Mouse (Mus musculus) frontal cortex, postnatal 10 days (tissue): ENCODE measurements around the gene Vmn2r62.
"Not testable (repeated sequence)": the region's sequence is repeated elsewhere in the genome, so short reads cannot be mapped to it uniquely, and the experiment has no call there.

Experiments used
- DNase-seq, 2 experiments: peaks; one replicate each; pipeline ENCODE4 v3.0.0; 2022; ENCODE audit warnings: low spot score in 2 of 2, mixed read lengths in 1 of 2

Gene Vmn2r62

DNA sequence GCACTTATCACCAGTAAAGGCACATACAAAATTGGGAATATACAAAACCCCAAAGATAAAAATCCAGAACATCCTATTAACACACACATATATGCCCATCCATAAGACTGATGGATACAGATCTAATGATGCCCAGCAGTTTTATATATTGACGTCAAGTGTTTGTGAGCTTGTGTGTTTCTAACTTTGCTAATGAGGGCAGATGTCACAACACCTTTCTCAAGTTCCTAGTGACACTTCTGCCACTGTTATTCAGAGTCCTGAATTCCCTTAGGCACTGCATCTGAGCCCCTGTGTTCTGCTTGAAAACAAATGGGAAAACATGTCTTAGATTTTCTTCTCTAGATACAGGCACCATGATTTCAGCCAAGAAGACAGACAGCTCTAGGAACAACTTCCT lies at the start of gene Vmn2r62:
TSS of gene Vmn2r62 (minus strand) at position 101 of the 400 bp plus-strand sequence.
- not testable (repeated sequence) for DNase-seq

DNA sequence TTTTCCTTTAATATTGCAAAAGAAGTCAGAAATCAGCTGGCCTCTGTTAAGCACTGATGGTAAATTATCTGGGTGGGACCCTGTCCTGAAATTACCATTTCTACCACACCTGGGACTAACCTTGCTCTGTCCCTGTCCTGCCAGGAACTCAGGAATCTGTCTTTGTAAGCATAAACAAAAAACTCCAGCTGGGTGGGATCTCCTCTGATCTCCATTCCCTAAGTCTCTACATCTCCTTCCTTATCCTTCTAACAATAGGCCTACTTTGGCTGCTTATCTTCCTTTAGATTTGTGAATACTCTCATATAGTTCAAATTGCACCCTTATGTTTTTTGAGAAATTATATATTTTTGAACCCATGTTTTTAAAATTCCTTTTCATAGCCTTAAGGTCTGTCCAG lies 45.0 kb upstream of the Vmn2r62 start:
- DNase-seq, result not testable (repeated sequence)

DNA sequence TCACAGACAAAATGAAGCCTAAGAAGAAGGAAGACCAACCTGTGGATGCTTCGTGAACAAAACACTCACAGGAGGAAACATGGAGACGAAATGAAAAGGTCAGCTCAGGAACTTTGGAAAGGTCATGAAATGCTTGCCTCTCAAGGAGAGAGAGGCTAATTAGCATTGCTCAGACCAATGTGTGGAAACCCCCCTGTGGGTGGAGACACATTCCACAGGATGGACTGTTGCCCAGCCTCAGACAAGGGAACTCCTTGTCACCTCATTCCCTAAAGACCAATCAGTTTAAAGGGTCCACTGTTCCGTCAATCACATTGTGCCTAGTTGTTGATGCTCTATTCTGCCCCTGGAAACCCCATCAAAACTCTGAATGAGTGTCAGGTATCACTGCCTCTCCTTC lies 38.9 kb upstream of the Vmn2r62 start:
- no peak for DNase-seq

DNA sequence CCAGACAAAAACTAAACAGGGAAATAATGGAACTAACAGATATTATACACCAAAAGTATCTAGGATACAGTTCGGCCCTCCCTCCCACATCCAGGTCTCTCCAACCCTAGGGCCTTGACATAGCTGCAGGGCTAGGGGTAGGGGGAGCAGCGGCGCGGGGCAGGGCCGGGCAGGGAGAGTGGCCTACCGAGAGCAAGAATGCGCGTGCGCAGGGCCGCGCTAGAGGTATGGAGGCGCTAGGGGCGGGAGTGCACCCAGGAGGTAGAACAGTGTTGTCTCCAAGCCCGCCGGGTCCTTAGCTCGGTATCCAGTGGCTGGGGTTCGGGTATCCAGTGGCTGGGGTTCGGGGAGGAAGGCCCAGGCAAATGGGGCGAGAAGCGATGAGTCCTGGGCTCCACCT lies 43.5 kb downstream of the Vmn2r62 start:
- no peak for DNase-seq

DNA sequence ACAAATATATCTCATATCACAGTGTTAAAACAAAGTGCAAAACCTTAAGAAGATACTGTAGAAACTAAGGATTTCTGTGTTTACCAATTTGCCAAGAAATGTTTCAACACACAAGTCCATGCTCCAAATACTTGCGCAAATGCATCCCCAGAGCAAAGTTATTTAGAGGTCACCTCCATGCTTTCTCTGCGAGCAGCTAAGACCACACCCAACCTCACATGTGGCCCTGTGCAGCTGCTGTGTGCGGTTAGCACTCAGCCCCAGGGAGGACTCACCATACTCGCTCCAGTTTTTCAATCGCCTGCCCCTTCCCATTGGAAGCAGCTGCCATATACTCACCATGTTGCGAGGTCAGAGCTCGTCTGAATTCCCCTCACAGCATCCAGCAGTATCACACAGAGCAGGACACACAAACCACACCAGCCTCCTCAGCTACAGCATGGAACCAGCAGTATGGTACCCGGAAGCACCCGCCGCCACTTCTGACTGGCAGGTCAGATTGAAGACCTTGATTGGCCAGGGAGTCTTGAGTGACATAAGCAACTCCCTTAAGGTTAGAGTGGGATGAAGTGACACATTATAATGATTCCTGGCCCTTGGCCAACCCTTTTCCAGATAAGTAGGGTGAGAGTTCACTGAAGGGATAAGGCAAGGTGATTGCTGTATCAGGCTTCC lies 54.7 kb downstream of the Vmn2r62 start:
- DNase-seq, result no peak

DNA sequence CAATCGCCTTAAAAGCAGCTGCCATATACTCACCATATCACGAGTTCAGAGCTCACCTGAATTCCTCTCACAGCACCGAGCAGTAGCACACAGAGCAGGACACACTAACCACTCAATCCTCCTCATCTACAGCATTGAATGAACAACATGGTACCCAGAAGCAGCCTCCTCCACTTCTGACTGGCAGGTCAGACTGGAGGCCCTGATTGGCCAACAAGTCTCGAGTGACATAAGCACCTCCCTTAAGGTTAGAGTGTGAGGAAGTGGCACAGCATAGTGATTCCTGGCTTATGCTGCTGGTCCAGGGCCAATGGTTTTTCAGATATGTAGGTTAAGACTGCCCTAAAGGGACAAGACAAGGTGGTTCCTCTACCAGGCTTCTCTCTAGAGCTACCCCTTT lies 66.4 kb downstream of the Vmn2r62 start, which contains the start of gene Gm17067:
TSS of gene Gm17067 (minus strand) at position 101 of the 400 bp plus-strand sequence.
- not testable (repeated sequence) for DNase-seq
